Mouse (Mus musculus) forebrain, embryonic 12.5 days (tissue): ENCODE results near the gene Syt8. TPM values are rescaled to one million over a fixed set of nuclear protein-coding genes. Genes with fewer than 3 reads are reported as not detected.

ENCODE experiments used
- ATAC-seq: fragments of 200-750 bp; cut with Nextera tagmentation; 2 replicates; pipeline ENCODE4 v1.8.0; 2017; ENCODE audit warnings: moderate TSS enrichment; ENCODE audit not compliant: low FRiP score
- H3K27ac ChIP-seq: fragments of 300-500 bp; sonication (generic); 2 replicates; pipeline ENCODE4 v1.5.1; 2016; ENCODE audit warnings: mild to moderate bottlenecking
- H3K27me3 ChIP-seq: fragments of 300-500 bp; sonication (generic); 2 replicates; pipeline ENCODE4 v1.6.1; 2016; ENCODE audit warnings: mild to moderate bottlenecking
- H3K36me3 ChIP-seq: fragments of 300-500 bp; sonication (generic); replicated peaks from 2 replicates; pipeline ENCODE4 v1.6.1; 2016; ENCODE audit warnings: mild to moderate bottlenecking
- H3K4me1 ChIP-seq: fragments of 300-500 bp; sonication (generic); 2 replicates; pipeline ENCODE4 v1.6.1; 2016
- H3K4me2 ChIP-seq: fragments of 300-500 bp; sonication (generic); 2 replicates; pipeline ENCODE4 v1.6.1; 2016; ENCODE audit warnings: mild to moderate bottlenecking, moderate library complexity
- H3K4me3 ChIP-seq: fragments of 300-500 bp; sonication (generic); replicated peaks from 2 replicates; pipeline ENCODE4 v1.5.1; 2016; ENCODE audit warnings: mild to moderate bottlenecking
- H3K9ac ChIP-seq: fragments of 300-500 bp; sonication (generic); 2 replicates; pipeline ENCODE4 v1.6.1; 2016; ENCODE audit warnings: mild to moderate bottlenecking
- H3K9me3 ChIP-seq: fragments of 300-500 bp; sonication (generic); 2 replicates; pipeline ENCODE4 v1.6.1; 2016
- WGBS: fragments of 180-500 bp; shearing (Covaris S2); methylation state at CpG from one replicate; pipeline ENCODE4 v1.1.7; 2016; 5-methylcytosine and 5-hydroxymethylcytosine counted together
- polyA plus RNA-seq: library from polyadenylated mRNA; unstranded; fragments of >200 nt; fragmentation: Nextera tagmentation; extraction: Ambion mirVana; gene quantifications from 2 replicates; pipeline ENCODE4 v1.2.1, GENCODE M21; 2016

Gene Syt8
- not detected in 2 replicates for polyA plus RNA-seq

GRCm38 (mm10) chr7:142434137-142434865 is at the start of gene Syt8:
Syt8 (plus strand) TSS chr7:142434850.
- no peaks in the 10 kb centered on the region for H3K9me3 ChIP-seq
- H3K4me2 ChIP-seq = no peak within 1 kb of the TSS
- no peak for ATAC-seq
- no peak within 1 kb of the TSS for H3K9ac ChIP-seq
- H3K27ac ChIP-seq = no peak within 1 kb of the TSS
- no peak within 1 kb of the TSS for H3K4me3 ChIP-seq
- no peaks in the 10 kb centered on the region for H3K36me3 ChIP-seq
- H3K27me3 ChIP-seq = peaks cover 12% of the 10 kb centered on the region; the same call in 1 of the 2 replicates
- peaks cover 10% of the 10 kb centered on the region for H3K4me1 ChIP-seq
- WGBS = 84% methylated on average over 10 of the region's 10 CpGs

- WGBS = 93% methylated on average over 3 of the region's 3 CpGs
- H3K9me3 ChIP-seq = no peaks in the 10 kb centered on the region
- H3K36me3 ChIP-seq = peaks cover 45% of the 10 kb centered on the region
- ATAC-seq = no peak
- peaks cover 7% of the 10 kb centered on the region for H3K27me3 ChIP-seq
- no peak overlapping the region for H3K27ac ChIP-seq
- 0 out of 2 replicates have a peak overlapping the region, but pooled peaks have one; percentile 82 for H3K9ac ChIP-seq
- 0 out of 2 replicates have a peak overlapping the region, but pooled peaks have one; percentile 69 for H3K4me3 ChIP-seq
- peak overlapping the region; percentile 93 for H3K4me2 ChIP-seq
- H3K4me1 ChIP-seq = peaks cover 24% of the 10 kb centered on the region
These were observed 48.8 kb upstream of the Syt8 start for GRCm38 (mm10) chr7:142385742-142386403.

- H3K9me3 ChIP-seq = no peaks in the 10 kb centered on the region
- peak overlapping the region; percentile 93 for H3K4me2 ChIP-seq
- peaks cover 24% of the 10 kb centered on the region for H3K4me1 ChIP-seq
- H3K36me3 ChIP-seq = peaks cover 37% of the 10 kb centered on the region
- peaks cover 9% of the 10 kb centered on the region for H3K27me3 ChIP-seq
- peak overlapping the region; percentile 82 for H3K9ac ChIP-seq
- peak overlapping the region; percentile 69 for H3K4me3 ChIP-seq
- 68% methylated on average over 6 of the region's 6 CpGs for WGBS
- ATAC-seq = no peak
- no peak overlapping the region for H3K27ac ChIP-seq
These were observed 47.9 kb upstream of the Syt8 start for GRCm38 (mm10) chr7:142386621-142387201.

GRCm38 (mm10) chr7:142387419-142388148 is 47.1 kb upstream of the Syt8 start, which contains the start of gene Ctsd:
Ctsd (minus strand) TSS chr7:142388038.
- under 1% methylated on average over 55 of the region's 55 CpGs for WGBS
- peak; percentile 98 for ATAC-seq
- Histone ChIP-seq H3K4me1 (peaks cover 24% of the 10 kb centered on the region), H3K4me2 (peak within 1 kb of the TSS; percentile 93), H3K9ac (peak within 1 kb of the TSS; percentile 82), H3K4me3 (peak within 1 kb of the TSS; percentile 69), H3K36me3 (peaks cover 28% of the 10 kb centered on the region), H3K27me3 (peaks cover 15% of the 10 kb centered on the region), H3K27ac (peak within 1 kb of the TSS; percentile 47), H3K9me3 (no peaks in the 10 kb centered on the region)

GRCm38 (mm10) chr7:142388198-142388597 is 46.5 kb upstream of the Syt8 start:
- H3K4me2 ChIP-seq = peak overlapping the region; percentile 93
- H3K27me3 ChIP-seq = peaks cover 15% of the 10 kb centered on the region
- peaks cover 22% of the 10 kb centered on the region for H3K36me3 ChIP-seq
- peak overlapping the region; percentile 69 for H3K4me3 ChIP-seq
- peak; percentile 37; the same call in 1 of the 2 replicates for ATAC-seq
- peaks cover 24% of the 10 kb centered on the region for H3K4me1 ChIP-seq
- H3K9ac ChIP-seq = no peak overlapping the region
- 0 out of 2 replicates have a peak overlapping the region, but pooled peaks have one; percentile 47 for H3K27ac ChIP-seq
- WGBS = 94% methylated on average over 1 of the region's 1 CpGs
- no peaks in the 10 kb centered on the region for H3K9me3 ChIP-seq

GRCm38 (mm10) chr7:142388740-142389139 is 45.9 kb upstream of the Syt8 start:
- no peak for ATAC-seq
- Histone ChIP-seq H3K4me1 (peaks cover 24% of the 10 kb centered on the region), H3K36me3 (peaks cover 17% of the 10 kb centered on the region), H3K9ac (no peak overlapping the region), H3K27me3 (peaks cover 15% of the 10 kb centered on the region), H3K4me3 (no peak overlapping the region), H3K9me3 (no peaks in the 10 kb centered on the region), H3K27ac (no peak overlapping the region), H3K4me2 (no peak overlapping the region)
- 97% methylated on average over 2 of the region's 2 CpGs for WGBS

- Histone ChIP-seq H3K27ac (no peak overlapping the region), H3K36me3 (peaks cover 3% of the 10 kb centered on the region; the same call in 1 of the 2 replicates), H3K9me3 (no peaks in the 10 kb centered on the region), H3K4me3 (no peak overlapping the region), H3K9ac (no peak overlapping the region), H3K4me1 (peaks cover 24% of the 10 kb centered on the region), H3K27me3 (peaks cover 15% of the 10 kb centered on the region), H3K4me2 (no peak overlapping the region)
- no peak for ATAC-seq
- 86% methylated on average over 3 of the region's 3 CpGs for WGBS
These were observed 44.5 kb upstream of the Syt8 start for GRCm38 (mm10) chr7:142389961-142390650.

GRCm38 (mm10) chr7:142391108-142391507 is 43.5 kb upstream of the Syt8 start:
- Histone ChIP-seq H3K9me3 (no peaks in the 10 kb centered on the region), H3K4me3 (no peak overlapping the region), H3K4me2 (no peak overlapping the region), H3K27ac (no peak overlapping the region), H3K27me3 (peaks cover 15% of the 10 kb centered on the region), H3K9ac (no peak overlapping the region), H3K4me1 (peaks cover 15% of the 10 kb centered on the region), H3K36me3 (no peaks in the 10 kb centered on the region)
- WGBS = 80% methylated on average over 3 of the region's 3 CpGs
- ATAC-seq = no peak

- peaks cover 10% of the 10 kb centered on the region for H3K4me1 ChIP-seq
- no peaks in the 10 kb centered on the region for H3K9me3 ChIP-seq
- 65% methylated on average over 4 of the region's 4 CpGs for WGBS
- no peak overlapping the region for H3K4me2 ChIP-seq
- no peak overlapping the region for H3K4me3 ChIP-seq
- H3K36me3 ChIP-seq = no peaks in the 10 kb centered on the region
- peaks cover 15% of the 10 kb centered on the region for H3K27me3 ChIP-seq
- ATAC-seq = no peak
- H3K27ac ChIP-seq = no peak overlapping the region
- H3K9ac ChIP-seq = no peak overlapping the region
These were observed 43.0 kb upstream of the Syt8 start for GRCm38 (mm10) chr7:142391609-142392008.

GRCm38 (mm10) chr7:142393191-142393590 is 41.5 kb upstream of the Syt8 start:
- no peak for ATAC-seq
- 33% methylated on average over 4 of the region's 4 CpGs for WGBS

More at GRCm38 (mm10) chr7:142393191-142393590, 41.5 kb upstream of the Syt8 start:
- H3K9me3 ChIP-seq = no peaks in the 10 kb centered on the region
- H3K36me3 ChIP-seq = no peaks in the 10 kb centered on the region
- H3K9ac ChIP-seq = no peak overlapping the region
- H3K4me1 ChIP-seq = 0 out of 2 replicates have a peak, but pooled peaks cover 2% of the 10 kb centered on the region
- peaks cover 15% of the 10 kb centered on the region for H3K27me3 ChIP-seq
- no peak overlapping the region for H3K4me3 ChIP-seq
- no peak overlapping the region for H3K27ac ChIP-seq
- no peak overlapping the region for H3K4me2 ChIP-seq
